Mouse (Mus musculus): ENCODE results near the gene Amigo3. TPM values are rescaled to one million over a fixed set of nuclear protein-coding genes. Genes with fewer than 3 reads are reported as not detected.

Amigo3 gene
- polyA plus RNA-seq, 1 experiment: 1.9 TPM

- Histone ChIP-seq H3K79me3 (ENCODE audit: low read depth) (no peaks in the 10 kb centered on the region), H3K4me3 (ENCODE audit: insufficient read depth, poor library complexity, severe bottlenecking) (no peak overlapping the region), H3K79me2 (ENCODE audit: control insufficient read depth, insufficient read depth) (no peaks in the 10 kb centered on the region), H3K27me3 (ENCODE audit: control insufficient read depth, insufficient read depth, insufficient read length) (no peaks in the 10 kb centered on the region), H3K36me3 (ENCODE audit: control insufficient read depth, insufficient read depth) (no peaks in the 10 kb centered on the region), H3ac (ENCODE audit: control insufficient read depth, insufficient read length, low read depth) (no peak overlapping the region)
- TF ChIP-seq CTCF (IDR thresholded peaks at IDR 0.05; ENCODE audit: control insufficient read depth, insufficient read depth, insufficient read length): peak; percentile 69
- no peak for TF ChIP-seq MAX (IDR thresholded peaks at IDR 0.05)
These were observed 14.9 kb downstream of the Amigo3 start for GRCm38 (mm10) chr9:108067900-108068299.

- no peak for TF ChIP-seq FOSL1 (IDR thresholded peaks at IDR 0.05; ENCODE audit: insufficient read depth, low read length, poor library complexity, severe bottlenecking)
- no peak for TF ChIP-seq USF1 (IDR thresholded peaks at IDR 0.05; ENCODE audit: low read depth)
- H3K36me3 ChIP-seq (ENCODE audit: control insufficient read depth, insufficient read depth): no peaks in the 10 kb centered on the region
- H3ac ChIP-seq (ENCODE audit: control insufficient read depth, insufficient read length, low read depth): no peak overlapping the region
- no peak overlapping the region for H3K4me3 ChIP-seq (ENCODE audit: insufficient read depth, poor library complexity, severe bottlenecking)
- no peaks in the 10 kb centered on the region for H3K79me3 ChIP-seq (ENCODE audit: low read depth)
- H3K27me3 ChIP-seq (ENCODE audit: control insufficient read depth, insufficient read depth, insufficient read length): no peaks in the 10 kb centered on the region
- no peaks in the 10 kb centered on the region for H3K79me2 ChIP-seq (ENCODE audit: control insufficient read depth, insufficient read depth)
These were observed 16.0 kb downstream of the Amigo3 start for GRCm38 (mm10) chr9:108069007-108069406.

GRCm38 (mm10) chr9:108069529-108069928 is 16.6 kb downstream of the Amigo3 start:
- Histone ChIP-seq H3K36me3 (ENCODE audit: control insufficient read depth, insufficient read depth) (no peaks in the 10 kb centered on the region), H3ac (ENCODE audit: control insufficient read depth, insufficient read length, low read depth) (no peak overlapping the region), H3K27me3 (ENCODE audit: control insufficient read depth, insufficient read depth, insufficient read length) (no peaks in the 10 kb centered on the region), H3K79me3 (ENCODE audit: low read depth) (no peaks in the 10 kb centered on the region), H3K79me2 (ENCODE audit: control insufficient read depth, insufficient read depth) (no peaks in the 10 kb centered on the region), H3K4me3 (ENCODE audit: insufficient read depth, poor library complexity, severe bottlenecking) (no peak overlapping the region)
- TF ChIP-seq CEBPB (IDR thresholded peaks at IDR 0.05; ENCODE audit: low read depth): no peak
- no peak for TF ChIP-seq MYOG (IDR thresholded peaks at IDR 0.05; ENCODE audit: control insufficient read depth, extremely low read depth, insufficient read length)
- no peak for TF ChIP-seq FOSL1 (IDR thresholded peaks at IDR 0.05; ENCODE audit: insufficient read depth, low read length, poor library complexity, severe bottlenecking)
- no peak for TF ChIP-seq MAX (IDR thresholded peaks at IDR 0.05)
- no peak for TF ChIP-seq CTCF (IDR thresholded peaks at IDR 0.05; ENCODE audit: control insufficient read depth, insufficient read depth, insufficient read length)
- TF ChIP-seq USF1 (IDR thresholded peaks at IDR 0.05; ENCODE audit: low read depth): no peak
- TF ChIP-seq MYOD1 (IDR thresholded peaks at IDR 0.05; ENCODE audit: control insufficient read depth, insufficient read length, low read depth): no peak

- TF ChIP-seq CEBPB (IDR thresholded peaks at IDR 0.05; ENCODE audit: low read depth) (no peak), MYOD1 (IDR thresholded peaks at IDR 0.05; ENCODE audit: control insufficient read depth, insufficient read length, low read depth) (no peak), MAX (IDR thresholded peaks at IDR 0.05) (no peak), USF1 (IDR thresholded peaks at IDR 0.05; ENCODE audit: low read depth) (no peak), FOSL1 (IDR thresholded peaks at IDR 0.05; ENCODE audit: insufficient read depth, low read length, poor library complexity, severe bottlenecking) (no peak), CTCF (IDR thresholded peaks at IDR 0.05; ENCODE audit: control insufficient read depth, insufficient read depth, insufficient read length) (no peak), MYOG (IDR thresholded peaks at IDR 0.05; ENCODE audit: control insufficient read depth, extremely low read depth, insufficient read length) (no peak)
- Histone ChIP-seq H3K79me2 (ENCODE audit: control insufficient read depth, insufficient read depth) (no peaks in the 10 kb centered on the region), H3K36me3 (ENCODE audit: control insufficient read depth, insufficient read depth) (no peaks in the 10 kb centered on the region), H3K27me3 (ENCODE audit: control insufficient read depth, insufficient read depth, insufficient read length) (no peaks in the 10 kb centered on the region), H3K4me3 (ENCODE audit: insufficient read depth, poor library complexity, severe bottlenecking) (no peak overlapping the region), H3K79me3 (ENCODE audit: low read depth) (no peaks in the 10 kb centered on the region), H3ac (ENCODE audit: control insufficient read depth, insufficient read length, low read depth) (no peak overlapping the region)
These were observed 18.8 kb downstream of the Amigo3 start for GRCm38 (mm10) chr9:108071801-108072200.

- Histone ChIP-seq H3K79me2 (ENCODE audit: control insufficient read depth, insufficient read depth) (no peaks in the 10 kb centered on the region), H3K79me3 (ENCODE audit: low read depth) (no peaks in the 10 kb centered on the region), H3K4me3 (ENCODE audit: insufficient read depth, poor library complexity, severe bottlenecking) (no peak overlapping the region), H3K27me3 (ENCODE audit: control insufficient read depth, insufficient read depth, insufficient read length) (no peaks in the 10 kb centered on the region), H3K36me3 (ENCODE audit: control insufficient read depth, insufficient read depth) (no peaks in the 10 kb centered on the region), H3ac (ENCODE audit: control insufficient read depth, insufficient read length, low read depth) (no peak overlapping the region)
- TF ChIP-seq USF1 (IDR thresholded peaks at IDR 0.05; ENCODE audit: low read depth) (no peak), CEBPB (IDR thresholded peaks at IDR 0.05; ENCODE audit: low read depth) (no peak), MYOD1 (IDR thresholded peaks at IDR 0.05; ENCODE audit: control insufficient read depth, insufficient read length, low read depth) (no peak)
These were observed 19.5 kb downstream of the Amigo3 start for GRCm38 (mm10) chr9:108072481-108072924.

- no peaks in the 10 kb centered on the region for H3K79me3 ChIP-seq (ENCODE audit: low read depth)
- peaks cover under 1% of the 10 kb centered on the region for H3K79me2 ChIP-seq (ENCODE audit: control insufficient read depth, insufficient read depth)
- H3K36me3 ChIP-seq (ENCODE audit: control insufficient read depth, insufficient read depth): no peaks in the 10 kb centered on the region
- TF ChIP-seq MYOD1 (IDR thresholded peaks at IDR 0.05; ENCODE audit: control insufficient read depth, insufficient read length, low read depth) (no peak), CEBPB (IDR thresholded peaks at IDR 0.05; ENCODE audit: low read depth) (no peak), MYOG (IDR thresholded peaks at IDR 0.05; ENCODE audit: control insufficient read depth, extremely low read depth, insufficient read length) (no peak), MAX (IDR thresholded peaks at IDR 0.05) (no peak), FOSL1 (IDR thresholded peaks at IDR 0.05; ENCODE audit: insufficient read depth, low read length, poor library complexity, severe bottlenecking) (no peak), CTCF (IDR thresholded peaks at IDR 0.05; ENCODE audit: control insufficient read depth, insufficient read depth, insufficient read length) (no peak), USF1 (IDR thresholded peaks at IDR 0.05; ENCODE audit: low read depth) (no peak)
- no peaks in the 10 kb centered on the region for H3K27me3 ChIP-seq (ENCODE audit: control insufficient read depth, insufficient read depth, insufficient read length)
- H3ac ChIP-seq (ENCODE audit: control insufficient read depth, insufficient read length, low read depth): no peak overlapping the region
- no peak overlapping the region for H3K4me3 ChIP-seq (ENCODE audit: insufficient read depth, poor library complexity, severe bottlenecking)
These were observed 20.4 kb downstream of the Amigo3 start for GRCm38 (mm10) chr9:108073141-108073930.
